Mouse (Mus musculus) left cerebral cortex, adult 2 months (tissue): ENCODE data around the gene Ttc7. TPM values are rescaled to one million over a fixed set of nuclear protein-coding genes. Genes with fewer than 3 reads are reported as not detected.

Experiments
- DNase-seq, 2 experiments: peaks; one replicate each; pipeline ENCODE4 v3.0.0; 2021 to 2022; ENCODE audit warnings: low spot score in 2 of 2, mixed read lengths in 1 of 2; ENCODE audit errors: extremely low spot score in 1 of 2
- H3K27ac ChIP-seq: fragments of 200-600 bp; 2 replicates; pipeline ENCODE4 v1.8.1; 2022
- H3K4me3 ChIP-seq: fragments of 200-600 bp; 2 replicates; pipeline ENCODE4 v1.8.1; 2022
- CTCF ChIP-seq: fragments of 200-600 bp; IDR thresholded peaks from 2 replicates; pipeline ENCODE4 v1.8.1; 2022; ENCODE audit warnings: antibody characterized with exemption, mild to moderate bottlenecking, moderate library complexity
- intact Hi-C: fragments of 180-260 bp; cut with DNase I; formaldehyde crosslinking; loops from one replicate; pipeline ENCODE4 v1.15.1; 2025
- total RNA-seq, 2 experiments: library from RNA; stranded (reverse); gene quantifications; 2 replicates each; pipeline ENCODE4 v1.2.3; 2021

Gene Ttc7
- total RNA-seq, 2 experiments from 2014 or later = 11.8 to 13.2 TPM

DNA sequence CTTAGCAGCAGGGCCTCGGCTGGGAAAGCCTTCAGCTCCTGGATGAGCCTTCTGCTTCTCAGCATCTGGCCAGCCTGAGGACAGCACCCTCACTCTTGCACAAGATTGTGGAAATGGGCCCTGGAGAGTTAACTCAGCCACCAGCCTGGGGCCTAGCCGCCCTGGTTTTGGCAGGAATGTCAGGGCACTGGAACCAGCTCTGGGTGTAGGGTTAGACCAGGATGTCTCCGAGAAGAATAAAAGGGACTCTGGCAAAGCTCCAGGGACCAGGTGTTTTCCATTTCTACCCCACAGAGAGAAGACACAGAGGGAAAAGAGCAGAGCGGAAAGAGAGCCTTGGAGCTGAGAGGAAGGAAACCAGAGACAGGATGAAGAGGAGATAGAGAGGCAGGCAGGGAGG lies 84.5 kb downstream of the Ttc7 start:
- intact Hi-C loops = no loop called here
- Histone ChIP-seq H3K4me3 (no peak overlapping the region), H3K27ac (peak overlapping the region; percentile 78)
- DNase-seq = no peak
- TF ChIP-seq CTCF = no peak

DNA sequence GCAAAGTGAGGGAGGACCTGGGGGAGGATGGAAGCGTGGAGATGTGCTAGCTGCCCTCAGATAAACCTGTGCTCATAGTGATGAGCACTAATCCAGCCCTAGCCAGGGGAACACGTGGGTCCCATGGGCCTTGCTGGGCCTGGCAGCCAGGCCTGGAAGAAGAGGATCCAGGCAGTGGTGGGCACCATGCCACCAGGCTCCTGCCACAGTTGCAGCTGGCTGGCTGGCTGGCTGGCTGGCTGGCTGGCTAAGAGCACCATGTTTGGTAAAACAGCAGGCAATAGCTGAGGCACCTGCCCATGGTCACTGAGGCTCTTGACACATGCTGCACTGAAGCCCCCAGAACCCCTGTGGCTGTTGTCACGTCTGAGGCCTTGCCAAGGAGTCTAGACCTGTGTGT lies 85.0 kb downstream of the Ttc7 start:
- intact Hi-C loops = no loop called here
- Histone ChIP-seq H3K4me3 (no peak overlapping the region), H3K27ac (peak overlapping the region; percentile 78)
- DNase-seq = peak; percentile 61 to 66
- no peak for TF ChIP-seq CTCF

DNA sequence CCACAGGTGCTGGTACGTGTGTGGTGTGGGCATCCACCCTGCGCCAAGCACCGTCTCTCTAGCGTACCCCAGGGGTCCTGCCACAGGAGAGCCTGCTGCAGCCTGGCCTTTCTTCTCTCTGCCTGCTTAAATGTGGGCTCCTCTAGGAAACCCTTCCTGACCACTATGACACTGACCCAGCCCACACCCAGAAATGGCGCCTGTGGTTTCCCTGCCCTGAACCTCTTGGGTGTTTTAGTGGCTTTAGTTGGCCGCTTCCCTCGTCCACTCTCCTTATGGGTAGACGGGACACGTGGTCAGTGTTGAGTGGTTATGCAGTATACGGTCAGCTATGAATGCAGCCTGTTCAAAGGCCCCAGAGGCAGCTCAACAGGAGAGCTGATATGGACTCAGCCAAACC lies 85.8 kb downstream of the Ttc7 start:
- H3K4me3 ChIP-seq = no peak overlapping the region
- TF ChIP-seq CTCF = no peak
- intact Hi-C loops = no loop called here

DNA sequence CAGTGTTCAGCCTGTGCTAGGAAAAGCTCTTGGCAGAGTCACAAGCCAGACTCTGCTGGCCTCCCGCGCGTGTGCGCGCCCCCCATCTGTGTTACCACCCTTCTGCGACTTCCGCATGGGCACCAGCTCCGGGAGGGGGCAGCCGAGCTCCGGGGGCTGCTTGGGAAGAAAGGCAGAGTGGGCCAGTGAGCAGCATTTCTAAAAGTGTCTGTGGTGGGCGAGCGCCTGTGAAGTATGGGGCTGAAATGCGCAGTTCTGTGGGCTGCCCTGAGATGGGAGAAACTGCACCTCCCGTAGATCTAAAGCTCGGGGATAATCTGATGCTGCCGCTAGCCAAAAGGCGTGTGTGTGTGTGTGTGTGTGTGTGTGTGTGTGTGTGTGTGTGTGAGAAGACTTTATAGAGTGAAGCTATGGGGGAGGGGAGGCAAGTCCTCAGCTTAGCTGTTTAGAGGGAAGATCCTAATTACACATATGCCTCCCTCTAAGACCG lies 86.6 kb downstream of the Ttc7 start:
- intact Hi-C loops = loop anchor here (1.0 kb wide), 2 partner anchors 39 to 105 kb away; no protein-coding TSS in a partner anchor
- peak; percentile 14; the same call in 1 of the 2 replicates for TF ChIP-seq CTCF
- peak; percentile 73 to 78 for DNase-seq
- Histone ChIP-seq H3K27ac (peak overlapping the region; percentile 81), H3K4me3 (no peak overlapping the region)

More for the DNA sequence above, 85.8 kb downstream of the Ttc7 start:
- DNase-seq = no peak
- peak overlapping the region; percentile 78 for H3K27ac ChIP-seq

DNA sequence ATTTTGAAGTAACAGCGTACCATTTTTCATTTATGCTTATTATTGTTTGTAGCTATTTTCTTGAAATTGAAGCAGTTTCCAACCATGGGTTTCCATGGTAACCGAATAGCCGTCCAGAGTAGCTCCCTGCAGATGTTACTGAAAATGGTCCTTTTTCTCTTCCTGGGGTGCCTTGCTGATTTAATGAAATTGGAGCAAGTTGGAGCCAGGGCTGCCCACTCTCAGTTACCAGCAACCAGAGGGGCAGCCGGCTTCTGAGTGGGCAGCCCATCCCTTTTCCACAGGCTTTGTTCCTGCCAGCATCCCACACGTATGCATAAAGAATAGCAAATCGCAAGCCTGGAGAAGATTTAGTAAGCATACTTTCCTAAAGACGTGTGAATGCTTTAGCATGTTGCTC lies 89.5 kb downstream of the Ttc7 start:
- Histone ChIP-seq H3K4me3 (no peak overlapping the region), H3K27ac (peak overlapping the region; percentile 68)
- intact Hi-C loops = loop anchor here (1.0 to 2.0 kb wide), 2 partner anchors 44 to 75 kb away; partner anchors contain the start of gene Calm2
- DNase-seq = peak in 1 of 2 experiments; percentile 54
- no peak for TF ChIP-seq CTCF

DNA sequence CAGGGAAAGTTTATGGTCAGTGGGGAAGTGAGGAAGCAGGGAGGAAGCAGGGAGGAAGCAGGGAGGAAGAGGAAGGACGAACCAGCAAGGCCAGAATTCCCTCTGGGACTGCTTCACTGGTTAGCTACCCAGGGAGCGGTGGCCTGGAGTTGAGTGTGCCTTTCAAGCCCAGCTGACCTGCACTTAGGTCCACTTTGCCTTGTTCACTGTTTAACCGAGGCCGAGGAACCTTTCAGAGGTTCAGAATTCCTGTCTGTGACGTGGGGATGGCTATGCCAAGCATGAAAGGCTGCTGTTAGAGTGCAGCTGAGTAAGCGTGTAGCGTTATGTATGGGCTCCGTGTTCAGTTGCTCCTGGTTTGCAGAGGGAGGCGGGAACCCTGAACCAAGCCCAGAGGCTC lies 90.6 kb downstream of the Ttc7 start:
- no peak for TF ChIP-seq CTCF
- no peak overlapping the region for H3K4me3 ChIP-seq
- peak overlapping the region; percentile 68 for H3K27ac ChIP-seq
- no peak for DNase-seq
- intact Hi-C loops = loop anchor here (2.0 kb wide), 1 partner anchor 73 kb away; the partner anchor contains the start of gene Calm2

DNA sequence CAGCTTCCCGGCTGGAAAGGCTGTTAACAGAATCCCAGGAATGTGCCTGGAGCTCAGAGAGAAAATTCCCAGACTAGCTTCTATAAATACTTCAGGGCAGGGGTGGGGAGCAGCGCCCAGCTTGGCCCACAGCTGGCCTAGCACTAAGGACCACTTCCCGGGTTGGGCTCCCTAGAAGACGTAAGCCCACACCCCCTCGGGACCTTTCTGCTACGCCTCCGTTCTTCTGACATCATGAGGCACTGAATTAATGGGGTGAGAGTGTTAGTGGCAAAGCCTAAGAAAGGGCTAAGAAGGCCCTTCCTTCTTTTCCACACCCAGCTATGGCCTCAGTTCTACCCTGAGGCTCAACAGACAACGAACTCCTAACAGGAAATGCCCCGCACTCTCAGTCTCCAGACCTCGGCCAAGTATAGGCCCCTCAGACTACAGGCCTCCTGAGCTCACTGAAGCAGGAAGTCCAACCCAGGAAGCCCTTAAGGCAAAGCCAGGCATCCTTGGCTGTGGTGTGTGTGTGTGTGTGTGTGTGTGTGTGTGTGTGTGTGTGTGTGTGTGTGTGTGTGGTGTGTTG lies 93.3 kb downstream of the Ttc7 start:
- intact Hi-C loops = loop anchor here (5.0 kb wide), 1 partner anchor 51 kb away; the partner anchor contains the start of gene Stpg4
- peak overlapping the region; percentile 24; the same call in 1 of the 2 replicates for H3K27ac ChIP-seq
- TF ChIP-seq CTCF = no peak

DNA sequence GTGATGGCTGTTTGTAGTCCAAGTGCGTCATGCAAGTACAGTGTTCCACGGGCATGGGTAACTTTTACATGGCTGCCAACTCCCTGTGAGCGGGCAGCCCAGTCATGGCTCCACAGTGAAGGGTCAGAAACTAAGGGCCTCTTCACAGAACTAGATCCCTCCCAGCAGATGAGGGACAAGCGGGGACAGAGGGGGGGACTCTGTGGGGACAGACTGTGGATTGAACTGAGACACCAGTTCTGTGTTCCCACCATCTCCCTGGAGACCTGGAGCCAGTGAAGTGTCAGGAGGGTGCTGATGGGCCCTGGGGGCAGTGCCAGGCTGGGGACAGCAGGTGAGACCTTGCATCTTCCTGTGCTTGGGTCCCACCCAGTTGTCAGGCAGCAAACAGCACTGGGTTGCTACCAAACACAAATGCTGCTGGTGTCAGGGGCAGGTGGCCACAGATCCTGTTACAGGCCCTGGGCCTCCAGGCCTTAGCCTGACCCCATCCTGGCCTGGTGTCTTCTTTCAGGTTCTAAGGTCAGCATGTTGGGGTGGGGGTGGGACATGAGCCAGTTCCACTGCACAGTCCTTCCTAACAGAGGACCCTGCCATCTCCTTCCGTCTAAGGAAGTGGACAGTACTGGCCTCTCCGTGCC lies 94.3 kb downstream of the Ttc7 start:
- Histone ChIP-seq H3K4me3 (no peak overlapping the region), H3K27ac (peak overlapping the region; percentile 97)
- no peak for DNase-seq
- intact Hi-C loops = loop anchor here (5.0 kb wide), 1 partner anchor 50 kb away; the partner anchor contains the start of gene Stpg4
- no peak for TF ChIP-seq CTCF

More for the DNA sequence above, 93.3 kb downstream of the Ttc7 start:
- no peak overlapping the region for H3K4me3 ChIP-seq
- no peak for DNase-seq

DNA sequence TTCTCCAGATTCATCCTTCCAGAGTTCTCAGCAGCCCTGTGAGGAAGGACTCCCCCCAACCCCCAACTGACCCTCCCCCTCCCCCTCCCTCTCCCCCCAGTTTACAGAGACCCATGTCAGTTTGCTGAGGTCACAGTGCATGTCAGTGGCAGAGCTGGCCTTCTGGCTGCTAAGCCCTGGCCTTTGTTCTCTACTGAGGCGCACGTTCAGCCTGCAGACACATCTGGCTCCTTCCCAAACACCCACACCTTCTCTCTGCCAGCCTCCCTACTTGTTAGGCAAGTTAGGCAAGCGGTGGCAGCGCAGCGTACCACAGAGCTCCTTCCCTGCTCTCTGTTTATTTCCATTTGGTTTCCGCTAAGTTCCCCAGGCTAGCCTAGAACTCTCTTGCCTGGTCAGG lies 94.8 kb downstream of the Ttc7 start:
- intact Hi-C loops = loop anchor here (5.0 kb wide), 1 partner anchor 50 kb away; the partner anchor contains the start of gene Stpg4
- DNase-seq = peak; percentile 58 to 69
- Histone ChIP-seq H3K27ac (peak overlapping the region; percentile 97), H3K4me3 (no peak overlapping the region)
- TF ChIP-seq CTCF = no peak

DNA sequence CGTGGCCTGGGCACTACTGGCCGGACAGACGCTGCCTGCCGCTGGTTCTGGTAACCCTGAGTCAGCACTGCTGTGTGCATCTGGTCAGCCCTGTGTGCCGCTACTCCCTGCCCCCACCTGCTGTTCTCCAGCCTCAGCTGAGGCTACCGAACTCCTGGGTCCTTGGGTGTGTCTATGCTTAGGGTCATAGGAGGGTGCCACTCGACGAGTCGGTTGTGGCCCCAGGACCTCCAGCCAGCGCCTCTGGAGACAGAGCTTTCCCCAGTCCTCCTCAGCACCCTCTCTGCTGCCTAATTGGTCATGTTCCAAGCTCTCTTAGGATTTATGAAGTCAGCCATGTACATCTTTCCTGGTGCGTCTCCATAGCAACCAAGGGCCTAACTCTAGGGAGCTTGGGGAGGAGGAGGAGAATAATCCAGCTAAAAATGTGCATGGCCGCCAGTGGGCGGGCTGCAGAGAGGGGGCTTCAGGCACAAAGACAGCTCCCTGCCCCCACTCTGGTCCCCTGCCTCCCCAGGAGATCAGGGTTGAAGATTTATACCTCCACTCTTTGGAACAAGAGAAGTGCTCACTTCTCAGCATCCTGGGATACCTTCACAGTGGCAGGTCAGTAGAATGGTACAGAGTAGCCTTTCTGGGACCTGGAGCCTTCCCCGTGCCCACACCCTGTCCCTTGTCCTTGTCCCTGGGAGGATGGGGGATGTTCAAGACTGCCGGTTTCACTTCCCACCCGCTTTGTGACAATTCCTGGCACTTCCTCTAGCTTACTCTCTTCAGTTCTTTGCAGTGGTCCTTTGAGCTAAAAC lies 95.9 kb downstream of the Ttc7 start:
- intact Hi-C loops = loop anchor here (2.0 to 5.0 kb wide), 3 partner anchors 48 to 152 kb away; partner anchors contain the start of gene Stpg4

DNA sequence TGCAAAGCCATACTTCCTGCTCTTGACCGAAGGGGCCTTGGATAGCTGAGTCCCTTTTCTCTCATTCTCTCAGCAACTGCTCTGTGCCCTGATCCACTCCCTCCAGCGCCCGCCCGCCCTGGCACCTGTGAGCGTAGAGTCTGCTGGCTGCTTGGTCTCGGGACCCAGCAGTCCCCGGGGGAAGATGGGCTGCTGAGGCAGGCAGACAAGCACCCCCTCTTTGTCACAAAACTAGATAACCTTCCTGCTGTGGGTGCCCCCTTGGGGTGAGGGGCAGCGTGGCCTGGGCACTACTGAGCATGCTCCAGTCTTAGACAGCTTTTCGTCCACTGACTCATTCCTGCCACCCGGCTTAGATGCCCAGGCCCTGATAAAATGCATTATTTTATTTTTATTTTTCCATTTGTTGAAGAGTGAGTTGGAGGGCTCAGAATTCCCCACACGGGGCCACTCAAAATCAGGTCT lies 96.5 kb downstream of the Ttc7 start:
- TF ChIP-seq CTCF = no peak; the same call in 1 of the 2 replicates
- intact Hi-C loops = loop anchor here (2.0 to 5.0 kb wide), 3 partner anchors 48 to 152 kb away; partner anchors contain the start of gene Stpg4
- Histone ChIP-seq H3K27ac (peak overlapping the region; percentile 97), H3K4me3 (peak overlapping the region; percentile 16; the same call in 1 of the 2 replicates)
- DNase-seq = peak in 1 of 2 experiments; percentile 37

More for the DNA sequence above, 95.9 kb downstream of the Ttc7 start:
- DNase-seq = peak; percentile 72 to 77
- peak overlapping the region; percentile 16; the same call in 1 of the 2 replicates for H3K4me3 ChIP-seq
- peak overlapping the region; percentile 97 for H3K27ac ChIP-seq
- TF ChIP-seq CTCF = peak; percentile 12
